Mouse (Mus musculus) MEL (cell line): ENCODE data around the gene Med17. TPM values are rescaled to one million over a fixed set of nuclear protein-coding genes. Genes with fewer than 3 reads are reported as not detected.
A peak's percentile ranks its signal among the peaks of the same experiment; 100 is the strongest.

Experiments used
- DNase-seq: peaks from one replicate; pipeline ENCODE4 v3.0.0; 2011; ENCODE audit warnings: low read depth, low spot score
- H3K27ac ChIP-seq: 2 replicates; pipeline ENCODE4 v1.5.1; 2012; ENCODE audit warnings: low read depth, mild to moderate bottlenecking, control low read depth, low read length, moderate library complexity; ENCODE audit not compliant: control insufficient read depth
- H3K27me3 ChIP-seq, 2 experiments: fragments of 150-350 bp in 1 of 2; sonication (generic) in 1 of 2; 2 replicates each; pipeline ENCODE4 v1.6.1; 2012; ENCODE audit warnings: low read length in 2 of 2, mild to moderate bottlenecking in 2 of 2, improper control_type of control experiment in 1 of 2, moderate library complexity in 1 of 2; ENCODE audit not compliant: insufficient read depth in 2 of 2, control insufficient read depth in 1 of 2
- H3K36me3 ChIP-seq, 2 experiments: 2 replicates each; pipeline ENCODE4 v1.6.1; 2012 to 2014; ENCODE audit warnings: low read length in 2 of 2, improper control_type of control experiment in 1 of 2, inconsistent platforms in 1 of 2, mild to moderate bottlenecking in 1 of 2; ENCODE audit not compliant: insufficient read depth in 2 of 2, control insufficient read depth in 1 of 2
- H3K4me1 ChIP-seq, 2 experiments: fragments of 150-350 bp in 1 of 2; sonication (generic) in 1 of 2; 2 replicates each; pipeline ENCODE4 v1.6.1; 2012; ENCODE audit warnings: low read length in 2 of 2, improper control_type of control experiment in 1 of 2, mild to moderate bottlenecking in 1 of 2; ENCODE audit not compliant: insufficient read depth in 2 of 2, control insufficient read depth in 1 of 2
- H3K4me3 ChIP-seq, 2 experiments: fragments of 150-350 bp in 1 of 2; sonication (generic) in 1 of 2; 2 replicates each; pipeline ENCODE4 v1.5.1; 2012; ENCODE audit warnings: low read depth in 2 of 2, low read length in 2 of 2, mild to moderate bottlenecking in 2 of 2, moderate library complexity in 2 of 2, control low read depth in 1 of 2, improper control_type of control experiment in 1 of 2; ENCODE audit not compliant: control insufficient read depth in 1 of 2, insufficient read depth in 1 of 2
- H3K79me2 ChIP-seq: 2 replicates; pipeline ENCODE4 v1.6.1; 2012; ENCODE audit warnings: mild to moderate bottlenecking, low read length, moderate library complexity; ENCODE audit not compliant: control insufficient read depth, poor library complexity, insufficient read depth
- H3K9ac ChIP-seq: 2 replicates; pipeline ENCODE4 v1.6.1; 2012; ENCODE audit warnings: low read depth, mild to moderate bottlenecking, control low read depth, low read length, moderate library complexity; ENCODE audit not compliant: control insufficient read depth, poor library complexity, severe bottlenecking
- H3K9me3 ChIP-seq: fragments of 150-350 bp; sonication (generic); replicated peaks from 2 replicates; pipeline ENCODE4 v1.6.1; 2012; ENCODE audit warnings: mild to moderate bottlenecking, low read length, improper control_type of control experiment, moderate library complexity; ENCODE audit not compliant: insufficient read depth
- CTCF ChIP-seq, 3 experiments: IDR thresholded peaks in 2 of 3; conservative IDR thresholded peaks in 1 of 3; 2 replicates each; pipeline ENCODE4 v1.5.1; 2011 to 2012; ENCODE audit warnings: low read length in 3 of 3, low read depth in 2 of 3, mild to moderate bottlenecking in 2 of 3, improper control_type of control experiment in 1 of 3, inconsistent platforms in 1 of 3, mixed read lengths in 1 of 3, moderate library complexity in 1 of 3; ENCODE audit not compliant: control insufficient read depth in 1 of 3, insufficient read depth in 1 of 3, poor library complexity in 1 of 3, severe bottlenecking in 1 of 3
- E2F4 ChIP-seq: IDR thresholded peaks from 2 replicates; pipeline ENCODE4 v1.6.1; 2011; ENCODE audit warnings: low read depth, low read length, improper control_type of control experiment, borderline replicate concordance
- ELF1 ChIP-seq: IDR thresholded peaks from 2 replicates; pipeline ENCODE4 v1.6.1; 2014; ENCODE audit warnings: low read depth, mild to moderate bottlenecking, inconsistent platforms, low read length, improper control_type of control experiment, moderate library complexity
- EP300 ChIP-seq, 2 experiments: IDR thresholded peaks; 2 replicates each; pipeline ENCODE4 v1.6.1; 2011; ENCODE audit warnings: improper control_type of control experiment in 2 of 2, low read length in 2 of 2, low read depth in 1 of 2, mild to moderate bottlenecking in 1 of 2
- ETS1 ChIP-seq: IDR thresholded peaks from 2 replicates; pipeline ENCODE4 v1.6.1; 2012; ENCODE audit warnings: low read depth, mild to moderate bottlenecking, inconsistent platforms, low read length, improper control_type of control experiment, moderate library complexity
- GATA1 ChIP-seq: IDR thresholded peaks from 2 replicates; pipeline ENCODE4 v1.6.1; 2011; ENCODE audit warnings: low read depth, low read length, improper control_type of control experiment
- KAT2A ChIP-seq: conservative IDR thresholded peaks from 2 replicates; pipeline ENCODE4 v1.6.1; 2012; ENCODE audit warnings: low read depth, low read length, improper control_type of control experiment, inconsistent platforms
- MAFK ChIP-seq: IDR thresholded peaks from 2 replicates; pipeline ENCODE4 v1.6.1; 2011; ENCODE audit warnings: low read depth, mild to moderate bottlenecking, low read length, improper control_type of control experiment, borderline replicate concordance
- MAX ChIP-seq: IDR thresholded peaks from 2 replicates; pipeline ENCODE4 v1.6.1; 2011; ENCODE audit warnings: low read length, improper control_type of control experiment
- MYB ChIP-seq: IDR thresholded peaks from 2 replicates; pipeline ENCODE4 v1.6.1; 2011; ENCODE audit warnings: mild to moderate bottlenecking, low read depth, low read length, improper control_type of control experiment
- NELFE ChIP-seq: IDR thresholded peaks from 2 replicates; pipeline ENCODE4 v1.6.1; 2011; ENCODE audit warnings: low read depth, low read length, improper control_type of control experiment
- RAD21 ChIP-seq: IDR thresholded peaks from 2 replicates; pipeline ENCODE4 v1.6.1; 2011; ENCODE audit warnings: mild to moderate bottlenecking, low read depth, low read length, improper control_type of control experiment
- RCOR1 ChIP-seq: IDR thresholded peaks from 2 replicates; pipeline ENCODE4 v1.6.1; 2012; ENCODE audit warnings: low read depth, mild to moderate bottlenecking, inconsistent platforms, low read length, improper control_type of control experiment
- SMC3 ChIP-seq: IDR thresholded peaks from 2 replicates; pipeline ENCODE4 v1.6.1; 2011; ENCODE audit warnings: low read depth, low read length, improper control_type of control experiment
- TAL1 ChIP-seq: IDR thresholded peaks from 2 replicates; pipeline ENCODE4 v1.6.1; 2012; ENCODE audit warnings: mild to moderate bottlenecking, inconsistent platforms, low read length, moderate library complexity, mixed read lengths
- TBP ChIP-seq: IDR thresholded peaks from 2 replicates; pipeline ENCODE4 v1.8.0; 2011; ENCODE audit warnings: low read depth, low read length, improper control_type of control experiment
- TCF12 ChIP-seq: IDR thresholded peaks from 2 replicates; pipeline ENCODE4 v1.6.1; 2014; ENCODE audit warnings: low read depth, mild to moderate bottlenecking, inconsistent platforms, low read length, improper control_type of control experiment, moderate library complexity
- ZC3H11A ChIP-seq: IDR thresholded peaks from 2 replicates; pipeline ENCODE4 v1.6.1; 2012; ENCODE audit warnings: low read depth, mild to moderate bottlenecking, inconsistent platforms, low read length, improper control_type of control experiment
- polyA plus RNA-seq, 2 experiments: library from polyadenylated mRNA; stranded (reverse) in 1 of 2; unstranded in 1 of 2; fragments of >175 nt in 1 of 2; fragments of >200 nt in 1 of 2; gene quantifications; 2 replicates each; pipeline versions ENCODE4 v1.2.1 to v1.2.4; 2012; ENCODE audit warnings: low replicate concordance in 2 of 2, low read depth in 1 of 2; ENCODE audit not compliant: insufficient read length in 2 of 2, insufficient read depth in 1 of 2, missing spikeins in 1 of 2
- total RNA-seq: library from RNA; depleted of rRNA; stranded (reverse); fragments of 300-350 nt; gene quantifications from 2 replicates; pipeline ENCODE4 v1.2.3, GENCODE M21; 2012

The Med17 gene
- total and polyA plus RNA-seq, 3 experiments: 175 to 478 (median 185) TPM

- H3K4me1 ChIP-seq: peaks cover 20 to 41% of the 10 kb centered on the region in 2 experiments
- peaks cover 0 to 33% of the 10 kb centered on the region in 2 experiments; a peak in 2 of 4 replicates for H3K36me3 ChIP-seq
- DNase-seq: peak; percentile 80
- no peaks in the 10 kb centered on the region; the same call in 1 of the 2 replicates for H3K79me2 ChIP-seq
- H3K27ac ChIP-seq: no peak overlapping the region
- TF ChIP-seq GATA1: 0 out of 2 replicates have a peak, but pooled peaks have one; percentile 27
- peak; percentile 83 for TF ChIP-seq RAD21
- peak; percentile 69 for TF ChIP-seq ZC3H11A
- 0 out of 2 replicates have a peak, but pooled peaks have one; percentile 6 for TF ChIP-seq MAX
- no peak for TF ChIP-seq EP300 (IDR thresholded peaks at IDR 0.05; ENCODE audit: low read depth in 1 of 2, low read length in 2 of 2)
- no peak for TF ChIP-seq ELF1
- TF ChIP-seq CTCF (IDR thresholded peaks at IDR 0.05 in 2 of 3, conservative IDR thresholded peaks at IDR 0.05 in 1 of 3; ENCODE audit: control insufficient read depth in 1 of 3, insufficient read depth in 1 of 3, low read depth in 2 of 3, low read length in 3 of 3, poor library complexity in 1 of 3, severe bottlenecking in 1 of 3): peak; percentile 76 to 96 (median 90)
- TF ChIP-seq KAT2A: no peak
- 0 out of 2 replicates have a peak, but pooled peaks have one; percentile 11 for TF ChIP-seq TBP
- TF ChIP-seq SMC3: peak; percentile 83
- H3K9ac ChIP-seq: no peak overlapping the region
- H3K9me3 ChIP-seq: no peaks in the 10 kb centered on the region
- no peak overlapping the region for H3K4me3 ChIP-seq
- H3K27me3 ChIP-seq: no peaks in the 10 kb centered on the region
Observed at GRCm38 (mm10) chr9:15285443-15285842, 5.7 kb upstream of the Med17 start.

DNA sequence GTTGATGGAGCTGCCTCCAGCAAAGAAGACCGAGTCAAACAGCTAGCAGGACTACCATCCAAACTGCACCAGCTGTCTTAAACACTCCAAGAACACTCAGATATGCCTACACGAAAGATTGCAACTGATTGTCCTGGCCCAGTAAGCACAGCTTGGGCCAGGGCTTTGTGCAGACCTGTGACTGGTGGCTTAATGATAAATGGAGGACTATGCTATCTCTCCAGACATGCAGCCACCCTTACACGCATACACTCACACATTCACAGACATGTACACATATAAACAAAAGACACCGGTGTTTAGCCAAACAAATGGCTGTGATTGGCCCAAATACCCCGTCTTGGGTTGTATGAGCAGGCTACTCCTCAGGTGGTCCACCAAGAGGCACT, 754 bp upstream of the Med17 start:
- TF ChIP-seq NELFE (no peak), ETS1 (peak; percentile 32; the same call in 1 of the 2 replicates), TAL1 (peak; percentile 69), EP300 (IDR thresholded peaks at IDR 0.05; ENCODE audit: low read depth in 1 of 2, low read length in 2 of 2) (peak; percentile 35 to 41), MYB (0 out of 2 replicates have a peak, but pooled peaks have one; percentile 14), CTCF (IDR thresholded peaks at IDR 0.05 in 2 of 3, conservative IDR thresholded peaks at IDR 0.05 in 1 of 3; ENCODE audit: control insufficient read depth in 1 of 3, insufficient read depth in 1 of 3, low read depth in 2 of 3, low read length in 3 of 3, poor library complexity in 1 of 3, severe bottlenecking in 1 of 3) (no peak), MAFK (no peak), RCOR1 (peak; percentile 43; the same call in 1 of the 2 replicates), E2F4 (no peak), ZC3H11A (no peak), TCF12 (peak; percentile 43; the same call in 1 of the 2 replicates), GATA1 (0 out of 2 replicates have a peak, but pooled peaks have one; percentile 26)
- TF ChIP-seq, all 39 proteins: peak for 7
- H3K9ac ChIP-seq: peak overlapping the region; percentile 72
- H3K27me3 ChIP-seq: no peaks in the 10 kb centered on the region
- peak overlapping the region; percentile 50 for H3K27ac ChIP-seq
- H3K36me3 ChIP-seq: peaks cover 18 to 23% of the 10 kb centered on the region in 2 experiments
- DNase-seq: no peak
- peaks cover 10 to 25% of the 10 kb centered on the region in 2 experiments for H3K4me1 ChIP-seq
- H3K9me3 ChIP-seq: no peaks in the 10 kb centered on the region
- H3K79me2 ChIP-seq: peaks cover 32% of the 10 kb centered on the region
- H3K4me3 ChIP-seq: peak overlapping the region; percentile 59 to 75
